Mouse (Mus musculus): ENCODE measurements around the gene Kcnab2. TPM values are rescaled to one million over a fixed set of nuclear protein-coding genes. Genes with fewer than 3 reads are reported as not detected.
A peak's percentile ranks its signal among the peaks of the same experiment; 100 is the strongest.

The Kcnab2 gene
- total and polyA plus RNA-seq, 3 experiments, result 35.3 to 95.8 (median 58.3) TPM

GRCm38 (mm10) chr4:152382528-152383252, 95.0 kb downstream of the Kcnab2 start:
- Histone ChIP-seq H3K4me2 (ENCODE audit: insufficient read depth, low read depth, poor library complexity, severe bottlenecking) (peak overlapping the region; percentile 9; the same call in 1 of the 2 replicates), H3K36me3 (replicated peaks in 1 of 2; ENCODE audit: control insufficient read depth in 1 of 2, insufficient read depth in 1 of 2, low read length in 1 of 2) (peaks cover 3 to 25% of the 10 kb centered on the region in 2 experiments), H3K4me3 (replicated peaks in 1 of 3; ENCODE audit: low read depth in 2 of 3, low read length in 2 of 3, poor library complexity in 1 of 3) (no peak overlapping the region), H3K4me1 (ENCODE audit: control insufficient read depth in 1 of 2, insufficient read depth in 2 of 2) (peaks cover 19 to 54% of the 10 kb centered on the region in 2 experiments), H3K27ac (ENCODE audit: insufficient read depth, low read depth) (no peak overlapping the region), H3K79me2 (replicated peaks; ENCODE audit: control insufficient read depth, extremely low read depth, insufficient read depth, poor library complexity, severe bottlenecking) (no peaks in the 10 kb centered on the region), H3K9ac (ENCODE audit: insufficient read depth, low read depth) (no peak overlapping the region), H3K27me3 (replicated peaks) (no peaks in the 10 kb centered on the region), H3K9me3 (replicated peaks; ENCODE audit: low read length) (peaks cover 4% of the 10 kb centered on the region)
- dilution Hi-C loops (cut with MboI; ENCODE audit: extremely low pct_ligation_motif_present, extremely low pct_unique_long_range_greater_than_20kb, low sequenced_read_pairs) (no loop called here), in situ Hi-C loops (cut with MboI; ENCODE audit: low pct_ligation_motif_present, low pct_unique_long_range_greater_than_20kb, low sequenced_read_pairs) (no loop called here)
- TF ChIP-seq MEF2A (IDR thresholded peaks at IDR 0.05; ENCODE audit: borderline replicate concordance, low read depth, low read length), result peak; percentile 29; the same call in 1 of the 2 replicates
- no peak for TF ChIP-seq UBTF (IDR thresholded peaks at IDR 0.05; ENCODE audit: low read depth, low read length)
- 0 out of 2 replicates have a peak, but pooled peaks have one; percentile 19 for TF ChIP-seq MAFK (IDR thresholded peaks at IDR 0.05; ENCODE audit: insufficient replicate concordance, low read length)
- TF ChIP-seq POLR2AphosphoS2 (IDR thresholded peaks at IDR 0.05; ENCODE audit: low read depth, low read length), result no peak
- 0 out of 2 replicates have a peak, but pooled peaks have one; percentile 10 for TF ChIP-seq BHLHE40 (IDR thresholded peaks at IDR 0.05; ENCODE audit: low read depth, low read length)
- TF ChIP-seq RAD21 (IDR thresholded peaks at IDR 0.05; ENCODE audit: low read depth, low read length), result no peak
- TF ChIP-seq NRF1 (IDR thresholded peaks at IDR 0.05; ENCODE audit: low read depth, low read length), result no peak
- TF ChIP-seq CHD2 (IDR thresholded peaks at IDR 0.05; ENCODE audit: low read length), result no peak
- TF ChIP-seq MXI1 (IDR thresholded peaks at IDR 0.05; ENCODE audit: low read depth, low read length), result no peak
- peak; percentile 83 for TF ChIP-seq EP300 (IDR thresholded peaks at IDR 0.05; ENCODE audit: low read length)
- peak; percentile 50; the same call in 1 of the 2 replicates for TF ChIP-seq TCF12 (IDR thresholded peaks at IDR 0.05; ENCODE audit: low read depth, low read length)
- no peak for TF ChIP-seq ZC3H11A (IDR thresholded peaks at IDR 0.05; ENCODE audit: low read depth, low read length)
- peak; percentile 84 for TF ChIP-seq IRF4 (IDR thresholded peaks at IDR 0.05; ENCODE audit: low read depth, low read length)
- TF ChIP-seq HCFC1 (IDR thresholded peaks at IDR 0.05; ENCODE audit: low read depth, low read length), result no peak
- DNase-seq (ENCODE audit: extremely low read depth), result peak; percentile 61

GRCm38 (mm10) chr4:152365228-152365627, 112.4 kb downstream of the Kcnab2 start:
- dilution Hi-C loops (cut with MboI; ENCODE audit: extremely low pct_ligation_motif_present, extremely low pct_unique_long_range_greater_than_20kb, low sequenced_read_pairs), result no loop called here

More at GRCm38 (mm10) chr4:152365228-152365627, 112.4 kb downstream of the Kcnab2 start:
- 0 out of 4 replicates have a peak, but pooled peaks cover 0 to 3% of the 10 kb centered on the region in 2 experiments for H3K4me1 ChIP-seq (ENCODE audit: control insufficient read depth in 1 of 2, insufficient read depth in 2 of 2)
- no peak overlapping the region for H3K4me3 ChIP-seq (replicated peaks in 1 of 3; ENCODE audit: low read depth in 2 of 3, low read length in 2 of 3, poor library complexity in 1 of 3)
- H3K9ac ChIP-seq (ENCODE audit: insufficient read depth, low read depth), result no peak overlapping the region
- H3K79me2 ChIP-seq (replicated peaks; ENCODE audit: control insufficient read depth, extremely low read depth, insufficient read depth, poor library complexity, severe bottlenecking), result no peaks in the 10 kb centered on the region
- peaks cover 4 to 16% of the 10 kb centered on the region in 2 experiments for H3K36me3 ChIP-seq (replicated peaks in 1 of 2; ENCODE audit: control insufficient read depth in 1 of 2, insufficient read depth in 1 of 2, low read length in 1 of 2)
- no peak overlapping the region for H3K27ac ChIP-seq (ENCODE audit: insufficient read depth, low read depth)
- TF ChIP-seq NRF1 (IDR thresholded peaks at IDR 0.05; ENCODE audit: low read depth, low read length), result no peak
- TF ChIP-seq HCFC1 (IDR thresholded peaks at IDR 0.05; ENCODE audit: low read depth, low read length), result no peak
- TF ChIP-seq MAFK (IDR thresholded peaks at IDR 0.05; ENCODE audit: insufficient replicate concordance, low read length), result no peak
- no peak for TF ChIP-seq RCOR1 (conservative IDR thresholded peaks at IDR 0.05; ENCODE audit: low read depth, low read length)
- no peak for TF ChIP-seq ZMIZ1 (IDR thresholded peaks at IDR 0.05; ENCODE audit: low read depth, low read length)
- TF ChIP-seq BHLHE40 (IDR thresholded peaks at IDR 0.05; ENCODE audit: low read depth, low read length), result no peak
- TF ChIP-seq RAD21 (IDR thresholded peaks at IDR 0.05; ENCODE audit: low read depth, low read length), result no peak
- no peak for TF ChIP-seq MYC (IDR thresholded peaks at IDR 0.05; ENCODE audit: low read depth, low read length)
- no peak for TF ChIP-seq KAT2A (IDR thresholded peaks at IDR 0.05; ENCODE audit: insufficient replicate concordance, low read length)
- TF ChIP-seq MXI1 (IDR thresholded peaks at IDR 0.05; ENCODE audit: low read depth, low read length), result no peak
- no peak for TF ChIP-seq TBP (conservative IDR thresholded peaks at IDR 0.05; ENCODE audit: low read depth, low read length)
- no peak for TF ChIP-seq JUND (conservative IDR thresholded peaks at IDR 0.05; ENCODE audit: low read depth, low read length)
- TF ChIP-seq ZNF384 (IDR thresholded peaks at IDR 0.05; ENCODE audit: low read depth, low read length), result no peak
- no peak for TF ChIP-seq SIN3A (IDR thresholded peaks at IDR 0.05; ENCODE audit: low read length)
- no peak for TF ChIP-seq ZKSCAN1 (IDR thresholded peaks at IDR 0.05; ENCODE audit: borderline replicate concordance, low read depth, low read length)
- no peak for TF ChIP-seq UBTF (IDR thresholded peaks at IDR 0.05; ENCODE audit: low read depth, low read length)
- TF ChIP-seq ELF1 (IDR thresholded peaks at IDR 0.05; ENCODE audit: low read depth, low read length), result no peak
- H3K27me3 ChIP-seq (replicated peaks), result no peaks in the 10 kb centered on the region
- DNase-seq (ENCODE audit: extremely low read depth), result no peak
- in situ Hi-C loops (cut with MboI; ENCODE audit: low pct_ligation_motif_present, low pct_unique_long_range_greater_than_20kb, low sequenced_read_pairs), result no loop called here
- H3K9me3 ChIP-seq (replicated peaks; ENCODE audit: low read length), result no peaks in the 10 kb centered on the region
- H3K4me2 ChIP-seq (ENCODE audit: insufficient read depth, low read depth, poor library complexity, severe bottlenecking), result no peak overlapping the region

All from CH12.LX (cell line).